Mouse (Mus musculus) neutrophil, adult 5-6 weeks (primary cell): ENCODE measurements around the gene Slc35b1. TPM values are rescaled to one million over a fixed set of nuclear protein-coding genes. Genes with fewer than 3 reads are reported as not detected.

Experiments
- ATAC-seq: fragments of 151-379, 151-347 bp; 2 replicates; pipeline ENCODE4 v1.8.0; 2017; ENCODE audit warnings: mild to moderate bottlenecking, moderate TSS enrichment; ENCODE audit not compliant: insufficient number of reproducible peaks, poor library complexity, low FRiP score, severe bottlenecking; ENCODE audit errors: extremely low read depth
- total RNA-seq: library from RNA; stranded (forward); fragments of 200-1000 nt; gene quantifications from 2 replicates; pipeline ENCODE4 v1.2.3, GENCODE M21; 2017

Slc35b1 gene
- total RNA-seq, 1 experiment from 2014 or later: 29.1 TPM

DNA sequence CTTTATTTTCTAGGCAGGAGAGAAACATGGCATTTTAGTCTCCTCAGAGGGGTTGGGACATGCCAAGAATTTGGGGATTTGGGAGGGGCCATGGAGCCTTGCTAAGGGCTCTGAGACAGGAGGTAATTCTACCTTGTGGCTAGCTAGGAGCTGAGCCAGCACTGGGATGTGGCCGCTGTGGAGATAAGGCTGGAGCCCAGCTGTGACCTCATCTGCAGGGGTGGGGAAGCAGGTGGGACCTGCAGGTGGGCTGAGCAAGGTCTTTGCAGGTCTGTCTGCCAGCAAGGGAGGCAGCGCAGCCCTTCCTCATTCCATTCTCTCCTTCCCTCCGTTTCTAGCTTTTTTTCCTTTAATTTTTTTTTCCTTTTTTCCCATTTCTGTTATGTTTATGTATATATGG, 26.2 kb upstream of the Slc35b1 start:
- no peak for ATAC-seq

DNA sequence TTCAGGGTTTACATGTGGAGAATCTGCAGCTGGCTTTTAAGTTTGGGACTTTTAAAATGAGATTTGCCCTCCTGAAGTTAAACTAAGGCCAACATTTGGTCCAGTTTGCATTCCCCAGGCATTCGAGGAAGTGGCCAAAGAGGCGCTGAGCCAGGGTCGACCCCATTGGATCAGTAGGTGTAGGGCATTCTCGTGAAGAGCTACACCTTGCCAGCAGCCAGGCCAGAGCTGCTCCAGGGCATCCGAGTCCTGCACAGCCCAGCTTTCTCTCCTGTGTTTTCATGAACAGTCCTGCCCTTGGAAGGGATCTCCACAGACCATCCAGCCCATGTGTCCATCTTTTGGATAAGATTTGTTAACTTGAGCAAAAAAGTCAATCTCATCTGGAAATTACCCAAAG, 20.1 kb upstream of the Slc35b1 start:
- no peak for ATAC-seq

GRCm38 (mm10) chr11:95365596-95365995, 18.9 kb upstream of the Slc35b1 start:
- ATAC-seq: no peak

GRCm38 (mm10) chr11:95366280-95366897, 18.1 kb upstream of the Slc35b1 start:
- ATAC-seq: no peak

DNA sequence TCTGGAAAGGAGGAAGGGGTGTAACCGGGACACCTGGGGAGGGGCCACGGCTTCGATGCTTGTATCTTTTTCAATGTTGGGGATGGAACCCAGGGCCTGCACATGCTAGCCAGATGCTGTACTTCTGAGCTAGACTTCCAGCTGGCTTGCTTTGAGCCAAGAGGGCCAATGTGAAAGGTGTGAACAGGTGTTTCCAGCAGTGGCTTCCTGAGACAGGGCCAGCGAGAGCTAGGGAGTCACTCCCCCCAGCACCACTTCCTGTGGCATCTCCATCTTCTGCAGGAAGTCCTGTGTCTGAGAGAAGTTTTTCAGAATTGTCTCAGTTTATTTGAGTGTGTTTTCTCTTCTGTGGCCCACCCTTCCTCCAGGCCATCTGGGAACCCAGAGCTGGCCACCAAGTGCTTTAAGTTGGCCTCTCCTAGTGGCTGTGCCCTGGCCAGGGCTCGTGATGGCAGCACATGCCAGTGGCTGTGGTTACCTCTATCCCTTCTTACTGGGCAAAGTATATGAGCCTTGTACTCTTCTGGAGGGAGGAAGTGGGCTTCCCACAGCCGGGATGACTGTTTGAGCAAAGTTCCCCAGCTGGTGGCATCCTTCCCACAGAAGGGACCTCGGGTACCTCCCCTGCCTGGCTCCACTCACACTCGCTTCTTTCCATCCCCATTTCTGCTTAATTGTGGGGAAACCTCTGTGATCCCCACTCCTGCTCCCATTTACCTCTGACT, 17.3 kb upstream of the Slc35b1 start:
- ATAC-seq: peak; percentile 27; the same call in 1 of the 2 replicates

- no peak for ATAC-seq
Measured at GRCm38 (mm10) chr11:95368231-95368823, 16.2 kb upstream of the Slc35b1 start.

GRCm38 (mm10) chr11:95368871-95369270, 15.6 kb upstream of the Slc35b1 start:
- ATAC-seq: no peak

GRCm38 (mm10) chr11:95369964-95370890, 14.3 kb upstream of the Slc35b1 start:
- ATAC-seq: no peak

GRCm38 (mm10) chr11:95371182-95371581, 13.3 kb upstream of the Slc35b1 start:
- no peak for ATAC-seq

- ATAC-seq: no peak
Measured at GRCm38 (mm10) chr11:95378926-95379325, 5.6 kb upstream of the Slc35b1 start.

GRCm38 (mm10) chr11:95379552-95379951, 4.9 kb upstream of the Slc35b1 start:
- no peak for ATAC-seq

DNA sequence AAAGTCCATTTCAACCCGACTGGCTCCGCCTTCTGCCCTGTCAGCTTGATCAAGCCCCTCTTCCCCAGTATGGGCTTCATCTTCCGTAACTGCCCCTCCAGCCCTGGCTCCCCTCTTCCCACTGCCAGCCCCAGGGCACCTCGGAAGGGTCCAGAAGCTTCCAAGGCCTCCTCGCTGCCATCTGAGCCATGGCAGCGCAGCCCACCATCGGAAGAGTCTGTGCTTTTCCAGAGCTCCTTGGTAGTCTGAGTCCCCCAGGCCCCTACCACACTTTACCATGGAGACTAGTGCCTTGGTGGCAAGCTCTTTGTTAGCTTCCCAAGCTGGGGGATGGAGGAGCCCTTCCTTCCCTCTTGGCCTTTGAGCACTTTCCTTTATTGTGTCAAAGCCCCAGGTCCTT, 3.8 kb upstream of the Slc35b1 start:
- no peak for ATAC-seq

DNA sequence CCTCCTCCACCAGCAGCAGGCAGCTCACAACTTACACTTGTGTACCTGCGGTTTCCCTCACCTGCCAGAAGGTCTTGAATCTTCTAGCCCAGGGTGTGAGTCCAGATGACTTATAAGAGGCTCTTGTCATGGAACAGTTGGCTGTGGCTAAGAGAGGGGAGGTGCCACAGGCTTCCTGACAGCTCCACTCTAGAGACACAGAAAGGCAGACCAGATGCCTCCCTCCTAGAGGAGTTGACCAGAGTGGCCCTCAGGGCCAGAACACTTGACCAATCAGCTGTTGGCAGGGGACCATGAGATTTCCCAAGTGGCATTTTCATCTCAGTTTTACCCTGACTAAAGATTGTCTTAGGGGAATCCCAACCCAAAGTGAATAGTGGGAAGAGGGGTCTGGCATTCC, 3.3 kb upstream of the Slc35b1 start:
- ATAC-seq: no peak

DNA sequence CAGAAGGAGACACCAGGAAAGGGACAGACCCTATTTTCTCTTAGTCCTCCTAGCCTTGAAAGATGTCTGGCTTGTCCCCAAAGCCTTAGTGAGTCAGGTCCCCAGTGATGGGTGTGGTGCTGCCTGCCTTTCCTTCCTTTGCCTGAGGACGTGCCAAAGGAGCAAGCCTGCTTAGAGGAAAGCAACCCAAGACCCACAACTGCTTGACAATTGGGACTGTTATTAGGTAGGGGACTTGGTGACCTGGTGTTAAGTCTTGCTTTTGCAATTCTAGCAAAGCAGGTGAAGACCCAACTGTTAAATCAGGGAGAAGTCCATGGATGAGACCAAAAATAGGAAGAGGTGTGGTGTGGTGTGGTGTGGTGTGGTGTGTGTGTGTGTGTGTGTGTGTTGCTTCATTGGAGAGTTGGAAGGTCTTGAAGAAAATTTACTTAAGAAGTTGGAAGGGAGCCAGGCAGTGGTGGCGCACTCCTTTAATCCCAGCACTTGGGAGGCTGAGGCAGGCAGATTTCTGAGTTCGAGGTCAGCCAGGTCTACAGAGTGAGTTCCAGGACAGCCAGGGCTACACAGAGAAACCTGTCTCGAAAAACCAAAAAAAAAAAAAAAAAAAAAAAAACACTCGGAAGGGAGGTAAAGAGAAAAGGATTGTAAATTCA, 1.0 kb upstream of the Slc35b1 start:
- ATAC-seq: no peak

DNA sequence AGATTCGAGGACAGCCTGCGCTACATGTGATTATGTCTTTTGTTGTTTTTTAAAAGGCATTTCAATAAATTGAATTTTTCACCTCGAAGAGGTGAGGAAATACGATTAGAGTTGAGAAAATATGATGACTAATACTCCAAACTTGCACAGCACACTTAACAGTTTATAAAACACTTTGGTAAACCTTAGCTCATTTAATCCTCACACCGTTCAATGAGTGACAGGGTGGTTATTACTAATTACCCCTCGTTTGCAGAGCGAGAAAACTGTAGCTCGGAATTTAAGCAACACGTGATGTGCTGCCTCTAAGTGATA, 531 bp upstream of the Slc35b1 start:
- ATAC-seq: no peak

GRCm38 (mm10) chr11:95384973-95385320, 455 bp downstream of the Slc35b1 start:
- ATAC-seq: no peak

- no peak for ATAC-seq
Measured at GRCm38 (mm10) chr11:95387354-95387753, 2.9 kb downstream of the Slc35b1 start.

GRCm38 (mm10) chr11:95389006-95389405, 4.5 kb downstream of the Slc35b1 start:
- no peak for ATAC-seq

DNA sequence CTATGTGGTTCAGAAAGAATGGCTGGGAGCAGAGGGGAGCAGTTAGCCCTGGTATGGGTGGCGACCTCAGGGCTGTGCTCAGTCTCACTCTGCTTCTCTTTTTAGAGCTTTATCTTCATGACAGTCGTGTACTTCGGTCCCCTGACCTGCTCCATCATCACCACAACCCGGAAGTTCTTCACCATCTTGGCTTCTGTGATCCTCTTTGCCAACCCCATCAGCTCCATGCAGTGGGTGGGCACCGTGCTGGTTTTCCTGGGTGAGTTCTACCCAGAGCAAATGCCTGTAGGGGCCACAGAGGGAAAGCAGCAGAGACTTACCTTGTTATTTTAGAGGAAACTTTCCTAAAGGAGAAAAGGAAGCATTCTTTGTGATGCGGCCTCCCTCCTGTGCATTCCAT, 5.9 kb downstream of the Slc35b1 start:
- ATAC-seq: no peak
